Mouse (Mus musculus) myocyte (in vitro differentiated cells): ENCODE results near the gene Zfp445.

Experiments used
- CEBPB ChIP-seq: IDR thresholded peaks from 2 replicates; pipeline ENCODE4 v1.6.1; 2011; ENCODE audit warnings: mild to moderate bottlenecking, moderate library complexity; ENCODE audit not compliant: poor library complexity, insufficient read depth, severe bottlenecking
- E2F4 ChIP-seq: IDR thresholded peaks from one replicate; pipeline ENCODE4 v1.6.1; 2011; ENCODE audit warnings: mild to moderate bottlenecking, control low read depth, moderate library complexity; ENCODE audit not compliant: insufficient read depth
- MAX ChIP-seq: IDR thresholded peaks from one replicate; pipeline ENCODE4 v1.6.1; 2011; ENCODE audit warnings: low read depth, mild to moderate bottlenecking, control low read depth
- MYOD1 ChIP-seq, 3 experiments: IDR thresholded peaks; one replicate each; pipeline ENCODE4 v1.6.1; 2011; ENCODE audit warnings: control low read depth in 2 of 3, low read depth in 2 of 3, mild to moderate bottlenecking in 2 of 3, moderate library complexity in 1 of 3; ENCODE audit not compliant: insufficient read length in 2 of 3, control insufficient read depth in 1 of 3
- MYOG ChIP-seq, 3 experiments: IDR thresholded peaks; one replicate each; pipeline ENCODE4 v1.6.1; 2011; ENCODE audit warnings: control low read depth in 2 of 3, low read depth in 2 of 3, mild to moderate bottlenecking in 2 of 3; ENCODE audit not compliant: insufficient read length in 2 of 3, control insufficient read depth in 1 of 3, insufficient read depth in 1 of 3
- POLR2A ChIP-seq: IDR thresholded peaks from one replicate; pipeline ENCODE4 v1.6.1; 2011; ENCODE audit warnings: low read depth, mild to moderate bottlenecking, control low read depth, moderate library complexity; ENCODE audit not compliant: insufficient read length
- POLR2AphosphoS2 ChIP-seq: IDR thresholded peaks from one replicate; pipeline ENCODE4 v1.6.1; 2011; ENCODE audit warnings: low read depth, control low read depth; ENCODE audit not compliant: insufficient read length
- REST ChIP-seq: IDR thresholded peaks from one replicate; pipeline ENCODE4 v1.6.1; 2011; ENCODE audit warnings: mild to moderate bottlenecking, control low read depth, moderate library complexity; ENCODE audit not compliant: insufficient read depth, insufficient read length
- SRF ChIP-seq: IDR thresholded peaks from one replicate; pipeline ENCODE4 v1.6.1; 2011; ENCODE audit warnings: low read depth; ENCODE audit not compliant: control insufficient read depth, insufficient read length
- TCF12 ChIP-seq: IDR thresholded peaks from one replicate; pipeline ENCODE4 v1.6.1; 2011; ENCODE audit warnings: mild to moderate bottlenecking, control low read depth; ENCODE audit not compliant: poor library complexity, insufficient read depth, severe bottlenecking
- TCF3 ChIP-seq: IDR thresholded peaks from one replicate; pipeline ENCODE4 v1.6.1; 2011; ENCODE audit warnings: low read depth, control low read depth; ENCODE audit not compliant: insufficient read length
- USF1 ChIP-seq: IDR thresholded peaks from one replicate; pipeline ENCODE4 v1.6.1; 2011; ENCODE audit warnings: low read depth, mild to moderate bottlenecking, control low read depth, moderate library complexity

DNA sequence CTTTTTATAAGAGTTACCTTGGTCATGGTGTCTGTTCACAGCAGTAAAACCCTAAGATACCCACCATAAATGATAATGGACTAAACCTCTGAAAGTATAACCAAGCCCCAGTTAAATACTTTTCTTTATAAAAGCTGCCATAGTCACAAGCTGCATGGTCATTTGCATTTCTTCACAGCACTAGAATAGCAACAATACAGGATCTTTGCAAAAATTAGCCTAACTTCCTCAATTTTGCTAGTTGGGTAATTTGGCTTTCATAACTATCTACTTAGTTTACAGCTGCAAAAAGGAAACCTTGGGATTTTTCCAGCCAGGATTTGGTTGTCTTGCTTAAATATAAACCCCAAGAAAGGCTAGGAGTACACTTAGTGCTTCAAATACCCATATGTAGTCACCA, 5.1 kb downstream of the Zfp445 start:
- TF ChIP-seq POLR2A (no peak), POLR2AphosphoS2 (no peak), TCF12 (no peak), SRF (no peak), REST (no peak), MAX (no peak), USF1 (no peak), MYOG (IDR thresholded peaks at IDR 0.05; ENCODE audit: control insufficient read depth in 1 of 3, insufficient read depth in 1 of 3, insufficient read length in 2 of 3, low read depth in 2 of 3) (no peak), MYOD1 (IDR thresholded peaks at IDR 0.05; ENCODE audit: control insufficient read depth in 1 of 3, insufficient read length in 2 of 3, low read depth in 2 of 3) (no peak), E2F4 (no peak), CEBPB (no peak), TCF3 (no peak)
